Mouse (Mus musculus) T-cell, adult 2 months (primary cell): Measurements from ENCODE around the gene Apoc4.

Experiments
- DNase-seq: peaks from one replicate; pipeline ENCODE4 v3.0.0; 2022; ENCODE audit warnings: low spot score

Gene Apoc4

DNA sequence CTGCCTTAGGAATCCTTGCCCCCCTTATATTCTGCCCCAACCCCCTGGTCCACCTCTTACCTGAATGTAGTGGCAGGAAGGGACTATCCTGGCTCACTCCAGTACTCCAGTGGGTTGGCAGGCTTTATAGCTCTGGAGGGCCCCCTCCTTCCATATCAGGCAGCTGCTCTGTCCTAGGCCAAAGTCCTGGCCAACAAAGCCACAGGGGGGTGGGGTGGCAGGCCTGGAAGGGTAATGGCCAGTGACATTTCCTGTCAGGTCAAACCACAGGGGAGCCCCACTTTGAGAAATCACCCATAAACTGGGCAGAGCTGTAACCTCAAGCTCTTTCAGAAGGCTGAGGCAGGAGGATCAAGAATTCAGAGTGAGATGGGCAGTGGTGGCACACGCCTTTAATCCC is 4.6 kb downstream of the Apoc4 start:
- no peak for DNase-seq

DNA sequence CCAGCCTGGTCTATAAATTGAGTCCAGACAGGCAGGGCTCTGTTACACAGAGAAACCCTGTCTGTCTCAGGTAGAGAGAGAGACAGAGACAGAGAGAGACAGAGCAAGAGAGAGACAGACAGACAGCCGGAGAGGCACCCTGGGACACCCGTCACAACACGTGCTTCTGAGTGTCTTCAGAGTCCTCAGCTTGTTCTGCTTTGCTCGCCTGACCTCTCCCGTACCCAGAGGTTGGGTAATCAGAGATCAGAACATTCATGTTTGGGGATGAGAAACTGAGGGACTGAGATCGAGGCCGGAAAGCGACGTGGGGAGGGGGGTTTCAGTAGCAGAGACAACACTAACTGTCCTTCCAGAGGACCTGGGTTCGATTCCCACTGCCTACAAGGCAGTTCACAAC is 5.5 kb downstream of the Apoc4 start:
- DNase-seq, result no peak

DNA sequence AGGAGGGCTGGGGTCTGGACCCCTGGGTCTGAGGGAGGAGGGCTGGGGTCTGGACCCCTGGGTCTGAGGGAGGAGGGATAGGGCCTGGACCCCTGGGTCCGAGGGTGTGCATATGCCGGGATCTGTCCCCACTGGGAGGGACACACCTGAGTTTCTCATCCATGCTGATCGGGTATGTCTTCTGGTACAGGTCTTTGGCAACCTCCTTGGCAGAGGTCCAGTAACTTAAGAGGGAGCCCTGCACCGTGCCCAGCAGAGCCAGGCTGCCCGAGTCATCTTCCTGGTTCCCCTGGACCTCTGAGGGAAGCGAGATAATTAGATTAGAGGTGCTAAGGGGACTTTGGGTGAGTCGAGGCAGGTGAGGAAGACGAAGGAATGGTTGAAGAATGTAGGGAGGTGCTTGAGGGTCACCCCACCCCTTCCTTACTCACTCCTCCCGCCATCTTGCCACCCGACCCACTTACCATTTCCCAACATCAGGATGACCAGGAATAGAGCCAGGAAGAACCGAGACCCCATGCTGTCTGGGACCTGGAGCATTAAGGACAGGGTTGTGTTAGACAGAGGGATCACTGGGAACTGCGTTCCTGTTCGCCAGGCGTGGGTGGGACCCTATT is 8.1 kb downstream of the Apoc4 start:
- no peak for DNase-seq

DNA sequence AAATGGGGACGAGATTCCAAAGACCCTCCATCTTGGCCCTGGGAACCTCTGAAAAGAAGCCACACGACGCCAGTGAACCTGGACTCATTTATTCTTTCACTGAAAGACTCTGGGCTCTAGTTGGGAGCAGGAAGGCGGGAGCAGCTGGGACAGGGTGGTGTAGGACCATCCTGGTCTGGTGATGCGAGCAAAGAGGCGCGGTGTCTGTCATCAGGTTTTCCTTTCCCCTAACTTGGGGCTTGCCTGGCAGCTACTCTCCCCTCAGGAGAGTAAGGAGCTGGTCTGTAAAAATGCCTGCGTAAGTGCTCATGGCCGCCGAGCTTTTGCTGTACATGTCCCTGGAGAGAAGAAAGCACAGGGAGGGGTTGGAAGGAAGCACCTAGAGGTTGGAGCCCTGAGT is 9.8 kb downstream of the Apoc4 start:
- DNase-seq, result no peak

DNA sequence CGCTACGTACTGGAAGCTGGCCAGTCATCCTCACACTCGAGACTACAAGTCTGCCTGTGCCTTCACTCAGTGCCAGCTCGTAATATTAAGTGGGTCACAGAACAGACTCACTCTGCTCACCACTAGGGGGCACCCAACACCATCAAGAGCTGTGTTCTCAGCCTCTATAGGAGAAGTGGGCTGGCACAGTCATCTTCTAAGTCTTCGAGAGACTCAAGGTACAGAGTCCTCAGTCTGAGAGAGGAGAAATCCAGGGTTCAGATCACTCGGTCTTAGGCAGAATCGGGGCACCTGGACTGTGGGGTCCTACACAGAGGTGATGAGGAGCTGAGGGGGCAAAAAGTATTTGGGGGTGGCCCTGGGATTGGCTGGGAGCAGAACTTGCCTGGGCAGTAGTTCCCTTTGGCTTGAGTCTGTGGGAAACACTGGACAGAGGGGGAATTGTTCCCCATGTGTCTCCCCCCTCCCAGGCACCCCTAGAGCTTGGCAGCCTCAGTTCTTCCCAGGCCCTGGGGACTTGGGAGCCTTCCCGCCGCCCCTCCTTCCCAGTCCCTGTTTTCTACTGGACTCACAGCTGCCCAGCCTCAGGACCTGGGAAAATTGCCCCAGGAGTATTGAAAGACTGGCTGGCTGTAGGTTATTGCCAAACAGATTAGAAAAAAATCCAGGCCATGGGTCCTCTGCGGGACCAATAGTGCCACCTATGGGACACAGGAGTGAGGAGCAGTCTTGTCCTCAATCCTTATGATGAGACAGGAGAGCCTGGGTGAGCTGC is 12.1 kb downstream of the Apoc4 start:
- DNase-seq, result peak; percentile 87

DNA sequence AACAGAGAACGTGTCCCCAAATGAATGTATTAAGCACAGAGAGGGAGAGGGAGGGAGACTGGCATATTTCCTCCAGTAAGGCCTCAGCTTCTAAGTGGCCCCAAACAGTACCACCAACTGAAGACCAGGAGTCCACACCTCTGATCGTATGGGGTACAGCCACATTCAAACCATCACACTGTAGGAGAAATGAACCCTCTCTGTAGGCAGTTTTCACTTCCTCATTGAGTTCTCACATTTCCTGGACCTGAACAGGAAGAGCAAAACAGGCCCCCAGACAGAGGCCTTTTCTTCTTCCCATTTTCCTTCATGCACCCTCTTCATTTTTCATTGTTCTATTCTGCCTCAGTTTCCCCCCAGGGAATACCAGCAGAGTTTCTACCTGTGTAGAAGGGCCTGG is 13.8 kb downstream of the Apoc4 start:
- no peak for DNase-seq

DNA sequence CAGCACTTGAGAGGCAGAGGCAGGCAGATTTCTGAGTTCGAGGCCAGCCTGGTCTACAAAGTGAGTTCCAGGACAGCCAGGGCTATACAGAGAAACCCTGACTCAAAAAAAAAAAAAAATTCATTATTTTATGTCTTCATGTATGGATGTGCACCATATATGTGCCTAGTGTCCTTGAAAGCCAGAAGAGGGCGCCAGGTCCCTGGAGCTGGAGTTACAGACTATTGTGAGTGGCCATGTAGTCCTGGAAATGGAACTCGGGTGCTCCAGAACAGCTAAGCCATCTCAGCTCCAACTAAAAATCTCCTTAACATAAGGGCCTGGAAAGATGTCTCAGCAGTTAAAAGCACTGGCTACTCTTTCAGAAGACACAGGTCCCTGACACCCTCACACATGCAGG is 14.5 kb downstream of the Apoc4 start:
- no peak for DNase-seq

DNA sequence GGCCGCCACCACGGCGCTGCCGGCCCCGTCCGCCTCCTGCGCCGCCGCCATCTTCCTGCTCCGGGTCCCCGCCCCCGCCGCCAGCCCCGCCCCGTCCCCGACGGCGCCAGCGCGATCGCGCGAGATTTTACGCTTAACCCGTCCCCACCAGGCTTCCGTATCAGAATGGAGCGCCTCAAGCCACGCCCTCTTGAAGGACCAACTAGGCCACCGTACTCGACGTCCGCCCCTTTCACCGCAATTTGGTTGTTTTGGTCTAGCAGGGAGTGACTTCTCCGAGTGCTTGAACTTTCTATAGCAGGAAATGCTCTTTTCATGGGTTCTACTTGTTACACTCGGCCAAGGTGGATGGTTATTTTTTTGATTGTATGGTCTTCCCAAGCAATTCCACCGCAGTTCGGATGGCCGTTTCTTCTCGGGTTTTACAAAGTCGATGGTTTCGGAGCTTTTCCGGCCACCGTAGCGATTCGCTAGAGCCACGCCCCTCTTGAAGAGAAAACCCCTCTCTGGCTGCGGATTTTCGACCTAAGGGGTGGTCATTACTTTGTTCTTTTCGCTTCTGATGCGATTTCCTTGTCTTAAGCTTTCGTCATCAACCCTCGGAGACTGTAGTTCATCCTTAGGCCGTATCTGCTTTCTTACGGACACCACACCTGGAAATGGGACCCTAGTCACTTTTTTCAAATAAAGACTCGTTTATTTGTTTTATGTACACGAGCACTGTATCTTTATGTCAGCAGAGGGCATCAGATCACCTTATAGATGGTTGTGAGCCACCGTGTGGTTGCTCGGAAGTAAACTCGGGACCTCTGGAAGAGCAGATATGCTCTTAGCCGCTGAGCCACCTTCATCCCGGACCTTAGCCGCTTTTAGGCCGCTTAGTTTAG is 16.1 kb downstream of the Apoc4 start, which contains the start of gene Clptm1:
TSS of gene Clptm1 (minus strand) at position 79 of the 887 bp plus-strand sequence.
- peak; percentile 97 for DNase-seq

DNA sequence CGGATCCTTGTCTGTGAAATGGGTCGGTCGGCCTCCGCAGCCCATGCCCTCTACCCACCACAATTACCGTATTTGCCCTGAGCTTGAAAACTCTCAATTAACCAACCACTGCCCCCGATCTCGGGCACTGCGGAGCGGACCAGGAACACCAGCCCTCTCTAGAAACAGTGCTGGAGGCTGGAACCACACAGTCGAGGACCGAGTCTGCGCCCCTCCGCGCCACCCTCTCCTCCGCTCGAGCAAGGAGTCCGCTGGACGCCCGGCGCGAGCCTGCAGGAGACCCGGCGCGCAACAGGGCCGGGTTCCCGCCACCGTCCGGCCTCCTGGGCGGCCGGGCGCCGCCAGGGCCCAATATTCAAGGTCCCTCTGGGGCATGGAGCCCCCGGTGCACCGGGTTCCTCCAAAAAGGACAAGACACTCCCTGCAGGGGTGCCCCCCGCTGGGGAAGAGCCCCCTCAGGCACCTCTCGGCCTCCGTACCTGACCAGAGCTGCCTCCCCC is 16.8 kb downstream of the Apoc4 start:
- DNase-seq, result no peak

DNA sequence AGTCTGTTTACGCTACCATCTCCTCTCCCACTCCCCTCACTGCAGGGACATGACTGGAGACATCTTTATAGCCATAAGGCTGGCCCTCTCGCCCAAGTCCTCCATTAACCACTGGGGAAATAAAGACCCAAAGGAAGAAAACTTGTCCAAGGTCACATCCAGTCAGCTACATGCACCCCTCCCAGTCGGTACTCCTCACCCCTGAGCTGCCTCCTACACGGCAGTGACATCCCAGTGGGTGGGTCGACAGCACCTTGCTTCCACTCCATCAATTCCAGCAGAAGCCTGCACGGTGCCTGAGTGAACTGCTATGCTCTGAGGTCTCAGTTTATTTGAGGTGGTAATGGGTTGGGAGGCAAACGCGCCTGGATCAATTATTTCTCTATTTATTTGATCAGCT is 17.3 kb downstream of the Apoc4 start:
- DNase-seq, result no peak

DNA sequence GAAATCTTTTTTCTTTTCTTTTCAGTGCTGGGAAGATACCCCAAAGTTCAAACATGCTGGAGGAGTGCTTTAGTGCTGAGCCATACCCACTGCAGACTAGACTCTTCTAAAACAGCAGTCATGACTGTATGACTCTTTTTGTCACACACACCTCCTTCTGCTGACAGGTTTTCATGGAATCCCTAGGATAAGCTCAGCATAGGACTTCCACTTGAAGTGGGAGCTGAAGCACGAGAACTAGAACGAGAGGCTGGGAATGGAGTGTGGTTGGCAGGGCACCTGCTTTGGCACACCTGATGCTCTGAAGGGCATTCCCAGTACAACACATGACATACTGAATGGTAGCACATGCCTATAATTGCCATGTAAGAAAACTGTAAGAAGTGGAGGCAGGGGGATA is 28.7 kb downstream of the Apoc4 start:
- no peak for DNase-seq

DNA sequence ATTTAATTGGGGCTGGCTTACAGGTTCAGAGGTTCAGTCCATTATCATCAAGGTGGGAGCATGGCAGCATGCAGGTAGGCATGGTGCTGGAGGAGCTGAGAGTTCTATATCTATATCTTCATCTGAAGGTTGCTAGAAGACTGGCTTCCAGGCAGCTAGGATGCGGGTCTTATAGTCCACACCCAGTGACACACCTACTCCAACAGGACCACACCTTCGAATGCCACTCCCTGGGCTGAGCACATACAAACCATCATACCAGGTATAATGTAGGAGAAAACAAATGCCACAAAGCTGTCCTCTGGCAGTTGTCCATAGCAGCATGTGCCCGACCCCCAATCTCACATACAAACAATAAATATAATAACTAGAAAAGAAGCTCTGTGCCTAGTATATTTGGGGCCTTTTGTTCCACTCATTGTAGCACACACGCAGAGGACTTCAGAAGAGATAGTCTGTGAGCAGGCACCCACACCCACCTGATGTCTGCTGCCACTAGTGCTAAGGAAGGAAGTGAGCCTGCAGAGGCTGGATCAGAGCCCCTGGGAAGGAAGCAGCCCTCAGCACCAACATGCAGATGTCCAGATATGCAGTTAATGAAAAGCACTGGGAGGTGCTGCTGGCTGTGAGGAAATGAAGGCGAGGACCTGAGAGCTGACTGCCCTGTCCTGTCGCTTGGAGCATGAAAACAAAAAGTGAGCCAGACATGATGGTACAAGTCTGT is 30.1 kb downstream of the Apoc4 start:
- DNase-seq, result no peak

DNA sequence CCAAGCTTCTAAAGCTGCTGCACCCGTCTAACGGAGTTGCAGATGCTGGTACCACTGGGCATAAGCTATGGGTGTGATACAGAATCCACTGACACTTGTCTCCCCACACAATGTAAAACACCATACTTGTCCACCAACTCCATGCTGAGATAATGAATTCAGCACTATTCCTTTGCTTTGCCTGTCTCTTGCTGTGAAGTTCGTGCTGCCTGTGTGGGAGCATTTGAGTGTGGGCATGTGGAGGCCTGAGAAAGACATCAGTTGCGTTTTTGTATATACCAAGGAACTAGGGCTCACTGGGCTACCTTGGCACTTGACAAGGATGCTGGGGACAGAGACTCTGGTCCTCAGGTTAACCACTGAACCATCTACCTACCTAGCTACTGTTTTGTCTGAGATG is 40.1 kb downstream of the Apoc4 start:
- no peak for DNase-seq

DNA sequence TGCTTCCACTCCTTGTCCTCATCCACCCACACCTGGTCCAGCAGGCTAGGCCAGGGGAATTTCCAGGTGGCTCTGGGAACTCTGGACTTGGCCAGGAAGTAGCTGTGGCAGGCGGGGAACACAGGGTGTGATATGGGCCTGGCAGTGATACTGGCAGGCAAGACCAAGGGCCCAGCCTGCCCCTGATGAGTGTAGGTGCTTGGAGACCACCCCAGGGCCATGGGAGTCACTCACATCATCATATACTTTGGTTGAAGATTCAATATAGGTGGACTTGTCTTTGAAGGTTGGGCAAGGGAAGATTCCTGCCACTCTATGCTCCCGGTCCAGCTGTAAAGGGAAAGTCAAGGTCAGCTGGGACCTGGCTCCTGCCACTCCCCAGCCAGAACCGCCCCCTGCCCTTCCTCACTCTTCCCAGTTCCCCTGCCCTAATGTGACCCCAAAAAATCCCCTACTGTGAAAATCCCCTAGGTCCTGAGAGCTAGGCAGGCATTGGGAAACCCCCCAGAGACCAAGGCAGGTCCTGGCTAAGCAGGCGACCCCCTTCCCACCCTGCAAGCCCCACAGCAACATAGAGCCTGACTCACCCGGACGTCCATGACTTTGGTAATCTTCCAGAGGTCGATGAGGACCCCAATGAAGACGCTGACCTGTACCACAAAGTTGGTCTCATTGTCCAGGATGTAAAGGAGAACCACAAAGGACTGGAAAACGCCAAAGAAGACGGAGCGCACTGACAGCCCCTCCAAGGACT is 46.0 kb downstream of the Apoc4 start:
- no peak for DNase-seq

DNA sequence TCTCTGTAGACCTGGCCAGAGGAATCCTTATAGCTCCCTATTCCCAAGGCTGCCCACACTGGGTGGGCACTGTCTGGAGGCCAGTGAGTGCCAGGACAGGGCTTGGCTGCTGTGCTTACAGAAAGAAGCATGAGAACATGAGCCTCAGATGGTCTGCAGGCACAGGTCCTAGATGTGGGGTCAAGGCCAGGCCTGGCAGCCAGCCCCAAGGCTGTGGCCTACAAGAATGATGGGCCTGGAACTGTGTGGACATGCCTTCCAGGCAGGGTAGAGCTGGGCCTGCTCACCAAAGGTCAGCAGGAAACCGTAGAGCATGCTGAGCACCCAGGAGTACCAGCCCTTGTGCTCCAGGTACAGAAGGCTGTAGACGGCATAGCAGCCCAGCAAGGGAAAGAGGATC is 46.7 kb downstream of the Apoc4 start:
- DNase-seq, result no peak

DNA sequence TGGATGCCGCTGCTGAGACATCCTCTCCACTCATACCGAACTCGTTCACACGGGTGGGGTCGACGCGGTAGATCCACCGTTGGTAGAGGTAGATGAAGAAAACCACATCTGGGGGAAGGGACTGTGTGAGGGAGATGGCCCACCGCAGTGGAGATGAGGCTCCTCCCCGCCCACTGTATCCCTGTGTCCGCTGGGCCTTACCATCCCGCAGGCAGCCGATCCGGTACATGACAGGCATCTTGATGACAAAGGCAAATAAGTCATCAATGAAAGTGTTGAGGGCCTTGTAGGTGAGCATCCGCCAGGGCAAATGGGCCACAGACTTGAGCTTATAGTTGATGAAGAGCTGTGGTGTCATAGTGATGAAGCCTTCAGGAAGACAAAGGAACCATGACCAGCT is 47.4 kb downstream of the Apoc4 start:
- no peak for DNase-seq

DNA sequence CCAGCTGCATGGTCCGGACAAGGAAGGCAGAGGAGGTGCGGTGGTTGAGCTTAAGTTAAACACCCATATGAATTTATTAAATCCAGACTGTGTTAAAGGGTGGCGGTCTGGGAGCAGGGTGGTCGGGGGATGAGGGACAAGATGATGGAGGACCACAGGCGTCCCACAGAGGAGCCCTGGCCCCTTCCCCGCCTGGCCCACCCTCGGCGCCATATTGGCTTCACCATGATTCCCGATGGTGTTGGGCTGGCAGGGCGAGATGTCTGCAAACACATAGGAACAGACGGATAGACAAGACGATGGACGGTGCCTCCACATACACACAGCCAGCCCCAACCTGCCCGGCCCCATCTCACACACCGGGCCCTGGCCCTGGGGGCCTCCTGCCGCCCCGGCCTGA is 48.1 kb downstream of the Apoc4 start:
- no peak for DNase-seq

DNA sequence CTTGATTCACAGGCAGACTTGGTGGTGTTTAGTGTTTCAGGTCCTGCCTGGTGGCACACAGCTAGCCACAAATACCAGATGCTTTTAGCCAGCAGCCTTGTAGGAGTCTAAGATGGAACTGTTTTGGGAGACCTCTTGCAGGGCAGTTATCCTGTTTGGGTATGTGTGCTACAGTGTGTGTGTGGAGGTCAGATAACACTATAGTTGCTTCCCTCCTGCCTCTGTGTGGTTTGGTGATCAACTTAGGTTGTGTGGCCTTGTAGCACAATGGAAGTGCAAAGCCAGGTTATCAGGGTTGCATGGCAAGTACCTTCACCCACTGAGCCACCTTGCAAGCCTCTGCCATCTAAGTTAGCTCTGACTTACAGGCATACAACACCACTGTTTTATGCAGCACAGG is 48.6 kb downstream of the Apoc4 start:
- DNase-seq, result no peak

DNA sequence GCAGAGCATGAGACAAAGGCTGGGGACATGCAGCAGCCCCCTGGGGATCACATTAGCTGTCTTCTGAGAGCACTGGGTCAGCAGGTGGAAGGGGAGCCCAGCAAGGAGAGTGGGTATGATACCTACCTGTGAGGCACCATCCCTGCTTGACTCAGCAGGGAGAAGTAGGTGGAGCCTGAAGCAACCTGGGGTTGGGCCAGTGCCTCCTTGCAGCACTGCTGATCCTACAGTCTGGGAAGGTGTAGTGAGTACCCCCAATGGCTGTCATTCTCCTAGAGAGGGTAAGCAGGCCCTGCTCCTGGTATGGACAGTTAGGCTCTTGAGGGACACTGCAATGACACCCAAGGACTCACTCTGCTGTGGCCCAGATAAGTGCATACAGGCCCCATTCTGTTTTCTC is 49.0 kb downstream of the Apoc4 start:
- DNase-seq, result no peak

DNA sequence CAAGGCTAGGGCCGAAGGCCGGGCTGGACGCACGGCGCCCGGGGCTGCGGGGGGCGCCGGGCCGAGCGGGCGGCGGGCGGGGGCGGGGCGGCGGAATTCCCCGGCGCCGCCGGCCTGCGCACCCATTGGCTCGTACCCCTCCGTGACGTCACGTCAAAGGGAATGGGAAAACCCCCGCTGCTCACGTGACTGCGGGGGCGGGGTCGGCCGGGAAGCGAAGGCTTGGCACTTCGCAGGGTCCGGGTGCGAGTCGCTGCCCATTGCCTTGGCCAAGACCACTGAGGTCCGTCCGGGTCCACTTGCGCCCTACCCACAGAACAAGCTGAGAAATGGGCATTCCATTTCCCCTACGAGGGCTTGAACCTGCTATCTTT is 51.9 kb downstream of the Apoc4 start, which contains the start of gene Relb:
TSS of gene Relb (minus strand) at position 78 of the 374 bp plus-strand sequence.
- peak; percentile 90 for DNase-seq
